Mouse (Mus musculus) 3T3-L1 (cell line): ENCODE results near the gene Scd3.

Source experiments
- DNase-seq: peaks from one replicate; pipeline ENCODE4 v3.0.0-alpha.2; 2015; ENCODE audit warnings: low read depth, low spot score

The Scd3 gene

GRCm38 (mm10) chr19:44203015-44203564, at the start of gene Scd3:
TSS of gene Scd3 (plus strand) at chr19:44203269.
- DNase-seq: no peak

- DNase-seq: no peak
These were observed 49.3 kb upstream of the Scd3 start for GRCm38 (mm10) chr19:44153781-44154180.

GRCm38 (mm10) chr19:44157005-44157404, 46.1 kb upstream of the Scd3 start:
- DNase-seq: no peak

DNA sequence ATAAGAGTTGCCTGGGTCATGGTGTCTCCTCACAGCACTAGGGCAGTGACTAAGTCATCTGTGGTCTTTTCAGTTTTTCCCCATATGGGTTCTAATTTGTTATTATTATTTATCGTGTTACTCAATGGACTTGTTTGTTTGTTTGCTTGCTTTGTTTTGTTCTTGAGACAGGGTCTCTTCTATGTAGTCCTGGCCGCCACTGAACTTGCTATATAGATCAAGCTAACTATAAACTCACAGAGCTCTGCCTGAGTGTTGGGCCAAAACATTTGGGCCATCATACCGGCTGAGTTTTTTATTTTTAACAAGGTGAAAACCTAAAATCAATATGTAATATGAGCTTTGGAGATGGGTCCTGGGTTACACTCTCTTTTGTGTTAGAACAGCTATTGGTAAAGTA, 43.7 kb upstream of the Scd3 start:
- DNase-seq: no peak

GRCm38 (mm10) chr19:44161515-44161914, 41.6 kb upstream of the Scd3 start:
- peak; percentile 62 for DNase-seq

DNA sequence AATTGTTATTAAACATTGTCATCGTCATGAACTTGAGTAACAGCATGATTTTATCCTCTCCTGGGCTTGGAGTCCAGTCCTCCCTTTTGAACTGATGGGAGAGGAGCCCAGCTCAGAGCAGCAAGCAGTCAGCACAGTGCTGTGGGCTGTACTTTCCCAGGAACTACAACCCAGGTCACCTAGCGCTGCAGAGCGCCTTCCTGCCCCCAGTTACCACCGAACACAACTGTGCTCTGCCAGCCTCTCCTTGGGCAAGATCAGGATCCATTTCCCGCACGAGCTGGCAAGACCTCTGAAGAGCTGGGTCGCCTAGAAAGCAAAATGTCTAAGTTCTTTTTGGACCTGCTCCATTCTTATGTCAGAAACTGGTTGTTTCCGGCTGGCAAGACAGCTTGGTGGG, 28.2 kb upstream of the Scd3 start:
- DNase-seq: no peak

DNA sequence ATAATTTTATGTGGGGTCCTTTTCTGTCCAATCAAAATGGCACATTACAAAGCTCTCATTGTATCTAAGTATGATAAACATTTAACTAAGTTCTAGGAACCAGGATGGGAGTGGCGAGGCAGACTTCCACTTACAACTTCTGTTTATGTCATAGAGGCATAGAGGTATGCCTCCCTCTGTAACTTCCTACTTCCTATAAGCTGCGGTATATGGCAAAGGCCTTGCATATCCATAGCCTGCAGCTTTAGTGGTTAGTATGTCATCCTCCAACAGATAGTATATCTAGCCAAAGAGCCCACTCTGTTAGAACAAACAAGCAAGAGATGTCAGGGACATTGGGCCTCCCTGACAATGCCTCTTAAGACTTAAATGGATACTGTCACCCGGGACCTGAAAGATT, 26.3 kb upstream of the Scd3 start:
- DNase-seq: no peak

DNA sequence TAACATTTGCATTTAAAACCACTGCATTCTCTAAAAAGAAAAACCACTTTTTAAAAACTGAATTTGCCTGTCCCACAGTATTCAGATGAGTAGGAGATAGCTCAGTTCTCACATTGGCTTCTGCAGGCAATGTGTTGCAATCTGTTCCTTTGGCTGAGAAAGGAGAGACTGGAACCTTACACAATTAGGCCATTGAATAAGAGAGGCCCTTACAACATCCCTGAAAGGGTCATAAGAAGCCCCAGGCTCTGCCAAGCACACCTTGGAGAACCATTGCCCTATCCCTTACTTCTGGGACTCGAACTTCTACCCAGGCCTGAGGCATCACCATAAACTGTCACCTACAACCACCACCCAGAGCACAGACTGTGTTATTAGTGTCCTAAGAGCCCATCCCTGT, 22.6 kb upstream of the Scd3 start:
- no peak for DNase-seq

- no peak for DNase-seq
These were observed 19.1 kb upstream of the Scd3 start for GRCm38 (mm10) chr19:44183968-44184367.

- DNase-seq: no peak
These were observed 14.0 kb upstream of the Scd3 start for GRCm38 (mm10) chr19:44189056-44189455.

DNA sequence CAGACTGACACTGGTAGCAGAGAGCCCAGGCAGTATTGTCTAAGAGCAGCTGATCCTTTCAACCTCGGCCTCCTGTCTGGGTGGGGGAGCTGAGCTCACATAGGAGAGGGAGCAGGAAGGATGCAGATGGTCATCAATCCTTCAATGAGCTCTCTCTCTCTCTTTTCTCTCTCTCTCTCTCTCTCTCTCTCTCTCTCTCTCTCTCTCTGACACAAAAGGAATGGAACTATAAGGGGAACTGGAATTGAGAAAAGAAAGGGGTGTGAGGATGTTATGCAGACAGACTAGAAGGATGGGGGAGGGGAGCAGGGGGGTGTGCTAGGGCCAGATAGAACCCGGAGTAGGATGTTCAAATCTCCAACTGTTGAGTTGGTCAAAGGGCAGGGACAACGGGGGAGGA, 10.7 kb upstream of the Scd3 start, which contains the start of gene Pkd2l1:
Gene Pkd2l1 (minus strand): TSS at position 101 of the 400 bp plus-strand sequence.
- DNase-seq: no peak

GRCm38 (mm10) chr19:44193906-44194305, 9.2 kb upstream of the Scd3 start:
- DNase-seq: no peak

DNA sequence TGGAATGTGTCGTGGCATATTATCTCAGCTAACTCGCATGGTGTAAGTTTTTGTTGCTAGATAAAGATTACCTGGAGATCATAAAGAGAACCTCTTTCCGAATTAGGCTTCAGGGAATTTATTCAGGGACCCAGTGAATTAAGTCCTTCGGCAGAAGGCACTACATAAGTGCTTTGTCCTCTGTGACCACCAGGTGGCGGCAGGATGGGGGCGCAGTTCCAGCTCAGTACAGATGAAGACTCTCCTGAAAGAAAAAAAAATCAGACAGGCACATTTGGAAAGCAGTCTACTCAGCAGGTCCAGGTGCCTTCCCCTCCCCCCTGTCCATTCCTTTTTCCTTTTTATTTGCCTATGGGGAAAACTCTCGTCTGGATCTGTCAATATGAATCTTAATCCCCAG, 7.9 kb upstream of the Scd3 start:
- peak; percentile 75 for DNase-seq

DNA sequence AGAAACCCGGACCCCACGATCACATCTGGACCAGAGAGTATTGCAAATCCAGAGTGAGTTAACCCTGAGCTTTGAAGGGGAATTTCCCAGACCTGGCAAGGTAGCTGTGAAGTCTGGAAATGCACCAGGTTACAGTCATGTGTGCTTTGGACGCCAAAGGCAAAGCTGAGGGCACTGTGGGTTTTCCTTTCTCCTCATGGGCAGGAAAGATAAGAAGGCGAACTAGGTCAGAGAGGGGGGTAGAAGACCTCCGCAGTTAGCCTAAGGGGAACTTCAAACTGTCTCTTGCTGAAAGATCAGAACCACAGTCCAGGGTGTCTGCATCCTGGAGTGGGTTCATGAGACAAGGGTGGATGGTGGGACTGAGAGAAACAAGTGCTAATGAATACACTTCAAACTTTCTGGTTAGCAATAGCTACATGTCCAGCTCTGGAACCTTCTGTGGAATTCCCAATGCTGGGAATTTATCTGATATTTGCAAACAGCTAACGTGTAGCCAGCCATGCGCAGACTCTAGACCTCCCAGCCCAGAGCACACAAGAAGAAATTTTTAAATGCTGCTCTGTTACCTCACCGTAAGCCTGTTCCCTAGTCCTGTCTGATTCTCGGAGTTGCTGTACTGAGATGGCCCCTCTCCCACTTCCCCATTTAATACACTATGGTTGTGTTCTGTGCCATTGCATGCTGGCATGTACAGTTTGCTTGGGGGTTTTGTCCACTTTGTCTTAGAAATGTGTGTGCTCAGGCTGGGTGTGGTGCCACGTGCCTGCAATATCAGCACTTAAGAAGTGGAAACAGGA, 5.8 kb upstream of the Scd3 start:
- DNase-seq: no peak

- DNase-seq: no peak
These were observed 4.6 kb upstream of the Scd3 start for GRCm38 (mm10) chr19:44198494-44198893.

GRCm38 (mm10) chr19:44198964-44199363, 4.1 kb upstream of the Scd3 start:
- DNase-seq: peak; percentile 28

DNA sequence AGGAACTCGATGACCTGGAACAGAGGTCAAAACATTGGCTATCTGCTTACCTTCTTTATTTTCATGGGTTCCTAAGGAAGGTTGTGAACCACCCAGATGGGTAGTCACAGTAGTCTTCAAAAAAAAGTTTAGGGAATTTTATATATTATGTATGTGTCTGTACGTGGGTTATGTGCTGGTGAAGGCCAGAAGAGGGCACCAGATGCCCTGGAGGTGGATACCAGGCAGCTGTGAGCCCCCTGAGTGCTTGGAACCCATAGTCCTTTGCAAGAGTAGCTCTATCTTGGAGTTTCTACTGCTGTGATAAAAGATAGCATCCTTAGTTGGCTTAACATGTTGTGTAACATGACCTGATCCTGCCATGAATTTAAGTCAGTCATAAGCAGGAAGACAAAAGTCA, 4.0 kb downstream of the Scd3 start:
- no peak for DNase-seq

DNA sequence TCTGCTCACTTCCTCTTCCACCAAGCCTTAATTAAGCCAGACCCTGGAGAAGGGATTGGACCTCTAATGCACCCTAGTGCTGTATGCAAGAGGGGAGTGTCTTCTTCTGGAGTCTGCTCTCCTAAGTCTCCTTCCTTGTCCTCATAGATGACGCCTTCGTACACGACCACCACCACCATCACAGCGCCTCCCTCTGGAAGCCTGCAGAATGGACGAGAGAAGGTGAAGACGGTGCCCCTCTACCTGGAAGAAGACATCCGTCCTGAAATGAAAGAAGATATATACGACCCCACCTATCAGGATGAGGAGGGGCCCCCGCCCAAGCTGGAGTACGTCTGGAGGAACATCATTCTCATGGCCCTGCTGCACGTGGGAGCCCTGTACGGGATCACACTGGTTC, 12.2 kb downstream of the Scd3 start:
- DNase-seq: no peak

- no peak for DNase-seq
These were observed 15.0 kb downstream of the Scd3 start for GRCm38 (mm10) chr19:44217958-44218525.

- DNase-seq: peak; percentile 79
These were observed 22.7 kb downstream of the Scd3 start for GRCm38 (mm10) chr19:44225728-44226127.

GRCm38 (mm10) chr19:44229776-44230175, 26.7 kb downstream of the Scd3 start:
- no peak for DNase-seq

DNA sequence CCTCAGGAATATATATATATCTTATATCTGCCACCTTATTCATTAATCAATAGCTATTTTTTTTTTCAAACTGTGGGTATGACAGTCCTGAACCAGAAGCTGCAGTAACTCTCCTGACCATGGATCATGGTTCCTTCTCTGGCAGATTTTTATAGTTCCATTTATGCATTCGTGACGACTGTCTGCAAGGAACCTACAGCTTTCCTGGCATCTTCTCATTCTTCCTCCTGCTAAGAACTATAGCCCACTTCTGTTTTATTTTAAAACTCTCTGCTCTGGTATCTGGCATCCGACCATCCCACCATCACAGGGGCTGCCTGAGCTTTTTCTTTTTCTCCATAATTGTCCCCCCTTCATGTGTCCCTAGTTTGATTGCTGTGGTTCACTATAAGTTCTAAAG, 27.1 kb downstream of the Scd3 start:
- no peak for DNase-seq

DNA sequence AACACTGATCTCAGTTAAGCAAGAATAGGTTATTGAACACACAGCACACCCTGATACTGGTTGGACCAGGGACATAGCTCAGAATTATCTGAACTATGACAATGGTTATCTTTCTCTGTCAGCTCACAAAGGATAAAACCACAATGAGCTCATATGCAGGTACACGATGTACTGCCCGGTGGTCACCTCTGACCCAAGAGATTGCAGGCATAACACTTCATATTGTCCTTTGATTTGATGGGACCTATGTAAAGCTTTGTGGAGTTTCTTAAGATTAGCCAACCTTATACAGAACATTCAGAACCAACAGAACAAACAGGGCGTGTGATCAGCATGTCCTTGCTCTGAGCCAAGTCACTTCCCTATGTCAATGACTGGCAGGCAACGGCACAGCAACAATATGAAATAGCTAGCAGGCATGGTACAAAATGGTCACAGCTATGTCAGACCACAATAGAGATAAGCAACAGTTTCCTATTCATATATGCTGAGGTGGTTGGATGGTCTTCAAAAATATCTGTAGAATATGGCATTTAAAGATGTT, 28.6 kb downstream of the Scd3 start:
- DNase-seq: no peak
